Mouse (Mus musculus) neural tube, embryonic 12.5 days (tissue): ENCODE results near the gene Gcnt1. TPM values are rescaled to one million over a fixed set of nuclear protein-coding genes. Genes with fewer than 3 reads are reported as not detected.

Experiments
- ATAC-seq: fragments of 200-750 bp; cut with Nextera tagmentation; 2 replicates; pipeline ENCODE4 v1.8.0; 2017; ENCODE audit warnings: low read depth, mild to moderate bottlenecking, moderate TSS enrichment, moderate library complexity; ENCODE audit not compliant: low FRiP score
- H3K27ac ChIP-seq: fragments of 300-500 bp; sonication (generic); 2 replicates; pipeline ENCODE4 v1.5.1; 2016
- H3K27me3 ChIP-seq: fragments of 300-500 bp; sonication (generic); replicated peaks from 2 replicates; pipeline ENCODE4 v1.6.1; 2016; ENCODE audit warnings: mild to moderate bottlenecking
- H3K36me3 ChIP-seq: fragments of 300-500 bp; sonication (generic); 2 replicates; pipeline ENCODE4 v1.6.1; 2016; ENCODE audit warnings: mild to moderate bottlenecking
- H3K4me1 ChIP-seq: fragments of 300-500 bp; sonication (generic); 2 replicates; pipeline ENCODE4 v1.6.1; 2016
- H3K4me2 ChIP-seq: fragments of 300-500 bp; sonication (generic); replicated peaks from 2 replicates; pipeline ENCODE4 v1.6.1; 2016; ENCODE audit warnings: mild to moderate bottlenecking
- H3K4me3 ChIP-seq: fragments of 300-500 bp; sonication (generic); 2 replicates; pipeline ENCODE4 v1.5.1; 2016
- H3K9ac ChIP-seq: fragments of 300-500 bp; sonication (generic); 2 replicates; pipeline ENCODE4 v1.6.1; 2016; ENCODE audit warnings: mild to moderate bottlenecking
- H3K9me3 ChIP-seq: fragments of 300-500 bp; sonication (generic); 2 replicates; pipeline ENCODE4 v1.6.1; 2016; ENCODE audit warnings: mild to moderate bottlenecking
- WGBS: fragments of 180-500 bp; shearing (Covaris S2); methylation state at CpG from one replicate; pipeline ENCODE4 v1.1.7; 2016; 5-methylcytosine and 5-hydroxymethylcytosine counted together
- polyA plus RNA-seq: library from polyadenylated mRNA; unstranded; fragments of >200 nt; fragmentation: Nextera tagmentation; extraction: Ambion mirVana; gene quantifications from 2 replicates; pipeline ENCODE4 v1.2.1, GENCODE M21; 2016

The Gcnt1 gene
- polyA plus RNA-seq, 1 experiment from 2014 or later, result 5.5 TPM

- 45% methylated on average over 3 of the region's 3 CpGs for WGBS
- no peaks in the 10 kb centered on the region for H3K4me1 ChIP-seq
- no peaks in the 10 kb centered on the region for H3K36me3 ChIP-seq
- no peaks in the 10 kb centered on the region for H3K9me3 ChIP-seq
- no peak overlapping the region for H3K4me2 ChIP-seq
- no peak overlapping the region for H3K9ac ChIP-seq
- H3K27ac ChIP-seq, result no peak overlapping the region
- H3K4me3 ChIP-seq, result no peak overlapping the region
- no peaks in the 10 kb centered on the region for H3K27me3 ChIP-seq
- ATAC-seq, result no peak
Measured at GRCm38 (mm10) chr19:17364741-17365140, 7.9 kb downstream of the Gcnt1 start.

- H3K9me3 ChIP-seq, result no peaks in the 10 kb centered on the region
- WGBS, result 79% methylated on average over 2 of the region's 2 CpGs
Measured at GRCm38 (mm10) chr19:17361181-17361580, 11.5 kb downstream of the Gcnt1 start.

GRCm38 (mm10) chr19:17359315-17359890 lies 13.2 kb downstream of the Gcnt1 start:
- Histone ChIP-seq H3K27ac (no peak overlapping the region), H3K9me3 (no peaks in the 10 kb centered on the region), H3K4me2 (no peak overlapping the region), H3K4me3 (no peak overlapping the region), H3K4me1 (peaks cover 7% of the 10 kb centered on the region; the same call in 1 of the 2 replicates), H3K27me3 (peaks cover 16% of the 10 kb centered on the region; the same call in 1 of the 2 replicates), H3K9ac (no peak overlapping the region), H3K36me3 (no peaks in the 10 kb centered on the region)
- WGBS, result 83% methylated on average over 14 of the region's 14 CpGs
- no peak for ATAC-seq

More at GRCm38 (mm10) chr19:17361181-17361580, 11.5 kb downstream of the Gcnt1 start:
- no peak for ATAC-seq
- Histone ChIP-seq H3K9ac (no peak overlapping the region), H3K27me3 (0 out of 2 replicates have a peak, but pooled peaks cover 4% of the 10 kb centered on the region), H3K27ac (no peak overlapping the region), H3K36me3 (no peaks in the 10 kb centered on the region), H3K4me2 (no peak overlapping the region), H3K4me3 (no peak overlapping the region), H3K4me1 (peaks cover 5% of the 10 kb centered on the region; the same call in 1 of the 2 replicates)

GRCm38 (mm10) chr19:17357391-17357790 lies 15.3 kb downstream of the Gcnt1 start:
- peaks cover 16% of the 10 kb centered on the region; the same call in 1 of the 2 replicates for H3K27me3 ChIP-seq
- no peak overlapping the region for H3K9ac ChIP-seq
- WGBS, result 52% methylated on average over 3 of the region's 3 CpGs
- no peaks in the 10 kb centered on the region for H3K9me3 ChIP-seq
- H3K27ac ChIP-seq, result no peak overlapping the region
- ATAC-seq, result no peak
- peaks cover 7% of the 10 kb centered on the region; the same call in 1 of the 2 replicates for H3K4me1 ChIP-seq
- H3K36me3 ChIP-seq, result no peaks in the 10 kb centered on the region
- no peak overlapping the region for H3K4me2 ChIP-seq
- no peak overlapping the region for H3K4me3 ChIP-seq

GRCm38 (mm10) chr19:17356932-17357331 lies 15.7 kb downstream of the Gcnt1 start:
- 71% methylated on average over 6 of the region's 6 CpGs for WGBS
- peaks cover 16% of the 10 kb centered on the region; the same call in 1 of the 2 replicates for H3K27me3 ChIP-seq
- no peak overlapping the region for H3K9ac ChIP-seq
- H3K4me2 ChIP-seq, result peak overlapping the region; percentile 73; the same call in 1 of the 2 replicates
- H3K9me3 ChIP-seq, result no peaks in the 10 kb centered on the region
- H3K27ac ChIP-seq, result no peak overlapping the region
- H3K4me3 ChIP-seq, result no peak overlapping the region
- H3K36me3 ChIP-seq, result no peaks in the 10 kb centered on the region
- no peak for ATAC-seq
- H3K4me1 ChIP-seq, result peaks cover 7% of the 10 kb centered on the region; the same call in 1 of the 2 replicates

- peak; percentile 80 for ATAC-seq
- peaks cover 7% of the 10 kb centered on the region; the same call in 1 of the 2 replicates for H3K4me1 ChIP-seq
- no peaks in the 10 kb centered on the region for H3K36me3 ChIP-seq
- WGBS, result 2% methylated on average over 50 of the region's 50 CpGs
- H3K27me3 ChIP-seq, result peaks cover 16% of the 10 kb centered on the region; the same call in 1 of the 2 replicates
- peak overlapping the region; percentile 73 for H3K4me2 ChIP-seq
- H3K27ac ChIP-seq, result no peak overlapping the region
- no peaks in the 10 kb centered on the region for H3K9me3 ChIP-seq
- H3K4me3 ChIP-seq, result peak overlapping the region; percentile 36
- H3K9ac ChIP-seq, result peak overlapping the region; percentile 36; the same call in 1 of the 2 replicates
Measured at GRCm38 (mm10) chr19:17355950-17356867, 16.4 kb downstream of the Gcnt1 start.

GRCm38 (mm10) chr19:17355361-17355760 lies 17.3 kb downstream of the Gcnt1 start:
- H3K4me3 ChIP-seq, result no peak overlapping the region
- H3K9ac ChIP-seq, result no peak overlapping the region
- H3K36me3 ChIP-seq, result no peaks in the 10 kb centered on the region
- peaks cover 16% of the 10 kb centered on the region; the same call in 1 of the 2 replicates for H3K27me3 ChIP-seq
- no peak overlapping the region for H3K27ac ChIP-seq
- peaks cover 7% of the 10 kb centered on the region; the same call in 1 of the 2 replicates for H3K4me1 ChIP-seq
- H3K9me3 ChIP-seq, result no peaks in the 10 kb centered on the region
- 47% methylated on average over 4 of the region's 4 CpGs for whole genome bisulfite sequencing
- H3K4me2 ChIP-seq, result peak overlapping the region; percentile 73; the same call in 1 of the 2 replicates
- ATAC-seq, result no peak

GRCm38 (mm10) chr19:17354797-17355196 lies 17.8 kb downstream of the Gcnt1 start:
- Histone ChIP-seq H3K4me3 (no peak overlapping the region), H3K36me3 (no peaks in the 10 kb centered on the region), H3K4me2 (no peak overlapping the region), H3K9ac (no peak overlapping the region), H3K9me3 (no peaks in the 10 kb centered on the region), H3K27ac (no peak overlapping the region), H3K4me1 (peaks cover 7% of the 10 kb centered on the region; the same call in 1 of the 2 replicates), H3K27me3 (peaks cover 16% of the 10 kb centered on the region; the same call in 1 of the 2 replicates)
- 75% methylated on average over 4 of the region's 4 CpGs for WGBS
- ATAC-seq, result no peak

- 81% methylated on average over 4 of the region's 4 CpGs for WGBS
- Histone ChIP-seq H3K27me3 (peaks cover 16% of the 10 kb centered on the region; the same call in 1 of the 2 replicates), H3K27ac (no peak overlapping the region), H3K36me3 (no peaks in the 10 kb centered on the region), H3K4me2 (no peak overlapping the region), H3K9ac (no peak overlapping the region), H3K9me3 (no peaks in the 10 kb centered on the region), H3K4me1 (peaks cover 7% of the 10 kb centered on the region; the same call in 1 of the 2 replicates), H3K4me3 (no peak overlapping the region)
- no peak for ATAC-seq
Measured at GRCm38 (mm10) chr19:17354362-17354761, 18.3 kb downstream of the Gcnt1 start.

GRCm38 (mm10) chr19:17353727-17354126 lies 18.9 kb downstream of the Gcnt1 start:
- H3K27ac ChIP-seq, result no peak overlapping the region
- ATAC-seq, result no peak
- WGBS, result 76% methylated on average over 8 of the region's 8 CpGs
- H3K9me3 ChIP-seq, result no peaks in the 10 kb centered on the region
- no peak overlapping the region for H3K4me3 ChIP-seq
- no peak overlapping the region for H3K9ac ChIP-seq
- H3K27me3 ChIP-seq, result peaks cover 16% of the 10 kb centered on the region; the same call in 1 of the 2 replicates
- H3K4me1 ChIP-seq, result peaks cover 7% of the 10 kb centered on the region; the same call in 1 of the 2 replicates
- H3K36me3 ChIP-seq, result no peaks in the 10 kb centered on the region
- no peak overlapping the region for H3K4me2 ChIP-seq

- no peak for ATAC-seq
- Histone ChIP-seq H3K27me3 (no peaks in the 10 kb centered on the region), H3K36me3 (no peaks in the 10 kb centered on the region), H3K27ac (no peak overlapping the region), H3K4me3 (no peak overlapping the region), H3K4me2 (no peak overlapping the region), H3K4me1 (no peaks in the 10 kb centered on the region), H3K9ac (no peak overlapping the region), H3K9me3 (no peaks in the 10 kb centered on the region)
- 95% methylated on average over 2 of the region's 2 CpGs for WGBS
Measured at GRCm38 (mm10) chr19:17347852-17348251, 24.8 kb downstream of the Gcnt1 start.
